Mouse (Mus musculus) left cerebral cortex, adult 11 months (tissue): Measurements from ENCODE around the gene AL731706.1.
"Not testable (repeated sequence)": the region's sequence is repeated elsewhere in the genome, so short reads cannot be mapped to it uniquely, and the experiment has no call there.

Source experiments
- DNase-seq: peaks from one replicate; pipeline ENCODE4 v3.0.0; 2022; ENCODE audit warnings: low spot score

Gene AL731706.1

GRCm38 (mm10) chr2:136891068-136891950 is at the start of gene AL731706.1, which contains the start of the genes Slx4ip and Mkks:
Gene AL731706.1, minus strand, starts transcription at chr2:136891389.
Gene Slx4ip, plus strand, starts transcription at chr2:136891218.
Gene Mkks, minus strand, starts transcription at chr2:136891389.
- DNase-seq, result peak; percentile 99

- no peak for DNase-seq
Measured at GRCm38 (mm10) chr2:136938249-136938648, 47.1 kb upstream of the AL731706.1 start.

GRCm38 (mm10) chr2:136936391-136937288 is 45.5 kb upstream of the AL731706.1 start:
- no peak for DNase-seq

- no peak for DNase-seq
Measured at GRCm38 (mm10) chr2:136921003-136921408, 29.8 kb upstream of the AL731706.1 start.

GRCm38 (mm10) chr2:136920257-136920993 is 29.2 kb upstream of the AL731706.1 start:
- DNase-seq, result no peak

- no peak for DNase-seq
Measured at GRCm38 (mm10) chr2:136919433-136919832, 28.2 kb upstream of the AL731706.1 start.

GRCm38 (mm10) chr2:136914334-136914902 is 23.2 kb upstream of the AL731706.1 start:
- no peak for DNase-seq

- no peak for DNase-seq
Measured at GRCm38 (mm10) chr2:136913021-136913420, 21.8 kb upstream of the AL731706.1 start.

- DNase-seq, result no peak
Measured at GRCm38 (mm10) chr2:136911958-136912411, 20.8 kb upstream of the AL731706.1 start.

- DNase-seq, result no peak
Measured at GRCm38 (mm10) chr2:136909298-136909697, 18.1 kb upstream of the AL731706.1 start.

- DNase-seq, result no peak
Measured at GRCm38 (mm10) chr2:136908596-136908995, 17.4 kb upstream of the AL731706.1 start.

GRCm38 (mm10) chr2:136896131-136896530 is 4.9 kb upstream of the AL731706.1 start:
- DNase-seq, result no peak

GRCm38 (mm10) chr2:136894494-136894893 is 3.3 kb upstream of the AL731706.1 start:
- DNase-seq, result no peak

GRCm38 (mm10) chr2:136891951-136892371 is 772 bp upstream of the AL731706.1 start:
- peak; percentile 97 for DNase-seq

GRCm38 (mm10) chr2:136890716-136891067 is 497 bp downstream of the AL731706.1 start:
- not testable (repeated sequence) for DNase-seq

GRCm38 (mm10) chr2:136886846-136887245 is 4.3 kb downstream of the AL731706.1 start:
- no peak for DNase-seq

- DNase-seq, result no peak
Measured at GRCm38 (mm10) chr2:136885579-136885978, 5.6 kb downstream of the AL731706.1 start, which contains the start of gene AL731706.2. Gene AL731706.2, minus strand, starts transcription at chr2:136885679.

- DNase-seq, result no peak
Measured at GRCm38 (mm10) chr2:136854543-136855388, 36.4 kb downstream of the AL731706.1 start.

GRCm38 (mm10) chr2:136850366-136850765 is 40.8 kb downstream of the AL731706.1 start:
- no peak for DNase-seq

GRCm38 (mm10) chr2:136837994-136838393 is 53.2 kb downstream of the AL731706.1 start:
- no peak for DNase-seq
